Mouse (Mus musculus) 3134 (cell line): ENCODE results near the gene Sntb2.
"Not testable (repeated sequence)": the region's sequence is repeated elsewhere in the genome, so short reads cannot be mapped to it uniquely, and the experiment has no call there.

ENCODE experiments used
- DNase-seq: peaks from one replicate; pipeline ENCODE4 v3.0.0-alpha.2; 2011; ENCODE audit warnings: low spot score; ENCODE audit not compliant: insufficient read length; ENCODE audit errors: extremely low read depth

Sntb2 gene

GRCm38 (mm10) chr8:106935324-106935869 is at the start of gene Sntb2:
Gene Sntb2, plus strand, starts transcription at chr8:106935750.
- peak; percentile 93 for DNase-seq

- DNase-seq, result no peak
Observed at GRCm38 (mm10) chr8:106887336-106888189, 48.0 kb upstream of the Sntb2 start.

- DNase-seq, result no peak
Observed at GRCm38 (mm10) chr8:106888803-106889202, 46.7 kb upstream of the Sntb2 start.

GRCm38 (mm10) chr8:106892210-106892805 is 43.2 kb upstream of the Sntb2 start:
- DNase-seq, result peak; percentile 40

GRCm38 (mm10) chr8:106892806-106893451 is 42.6 kb upstream of the Sntb2 start:
- peak; percentile 48 for DNase-seq

GRCm38 (mm10) chr8:106893481-106894156 is 41.9 kb upstream of the Sntb2 start, which contains the start of gene Utp4:
Gene Utp4, plus strand, starts transcription at chr8:106893636.
- peak; percentile 84 for DNase-seq

- no peak for DNase-seq
Observed at GRCm38 (mm10) chr8:106899473-106899872, 36.1 kb upstream of the Sntb2 start.

GRCm38 (mm10) chr8:106905727-106906480 is 29.6 kb upstream of the Sntb2 start:
- no peak for DNase-seq

- DNase-seq, result no peak
Observed at GRCm38 (mm10) chr8:106906635-106907034, 28.9 kb upstream of the Sntb2 start.

GRCm38 (mm10) chr8:106907450-106907849 is 28.1 kb upstream of the Sntb2 start:
- DNase-seq, result no peak

GRCm38 (mm10) chr8:106908291-106908690 is 27.3 kb upstream of the Sntb2 start:
- no peak for DNase-seq

GRCm38 (mm10) chr8:106913631-106914030 is 21.9 kb upstream of the Sntb2 start:
- no peak for DNase-seq

GRCm38 (mm10) chr8:106919721-106920394 is 15.7 kb upstream of the Sntb2 start:
- no peak for DNase-seq

GRCm38 (mm10) chr8:106920395-106920741 is 15.2 kb upstream of the Sntb2 start:
- no peak for DNase-seq

- DNase-seq, result no peak
Observed at GRCm38 (mm10) chr8:106924057-106924456, 11.5 kb upstream of the Sntb2 start.

- DNase-seq, result no peak
Observed at GRCm38 (mm10) chr8:106924904-106925349, 10.6 kb upstream of the Sntb2 start.

- DNase-seq, result no peak
Observed at GRCm38 (mm10) chr8:106925446-106925845, 10.1 kb upstream of the Sntb2 start.

- DNase-seq, result no peak
Observed at GRCm38 (mm10) chr8:106927247-106927646, 8.3 kb upstream of the Sntb2 start.

GRCm38 (mm10) chr8:106928182-106928581 is 7.4 kb upstream of the Sntb2 start:
- not testable (repeated sequence) for DNase-seq
